Mouse (Mus musculus): ENCODE results near the gene Kalrn.

The Kalrn gene

DNA sequence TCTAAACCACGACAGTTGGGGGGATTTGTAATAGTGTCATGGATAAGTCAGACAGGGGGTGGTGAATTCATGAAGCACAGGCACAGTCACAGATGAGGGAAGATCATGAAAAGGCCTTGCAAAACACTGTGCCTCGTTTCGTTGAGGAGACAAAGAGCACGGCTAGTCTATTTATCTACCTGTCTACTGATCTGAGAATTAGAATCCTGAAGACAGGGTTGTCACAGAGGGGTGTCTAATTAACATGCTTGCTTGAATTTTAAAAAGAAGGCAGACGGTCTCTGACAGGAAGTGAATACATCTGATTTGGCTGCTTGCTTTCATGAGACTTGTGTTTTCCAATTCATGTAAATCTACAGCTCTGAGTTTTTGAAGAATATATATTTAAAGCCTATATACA, 52.3 kb downstream of the Kalrn start:
- in situ Hi-C loops (cut with MboI; ENCODE audit: low pct_unique_long_range_greater_than_20kb in 1 of 2, low sequenced_read_pairs in 2 of 2, unreplicated experiment in 1 of 2): no loop called here

DNA sequence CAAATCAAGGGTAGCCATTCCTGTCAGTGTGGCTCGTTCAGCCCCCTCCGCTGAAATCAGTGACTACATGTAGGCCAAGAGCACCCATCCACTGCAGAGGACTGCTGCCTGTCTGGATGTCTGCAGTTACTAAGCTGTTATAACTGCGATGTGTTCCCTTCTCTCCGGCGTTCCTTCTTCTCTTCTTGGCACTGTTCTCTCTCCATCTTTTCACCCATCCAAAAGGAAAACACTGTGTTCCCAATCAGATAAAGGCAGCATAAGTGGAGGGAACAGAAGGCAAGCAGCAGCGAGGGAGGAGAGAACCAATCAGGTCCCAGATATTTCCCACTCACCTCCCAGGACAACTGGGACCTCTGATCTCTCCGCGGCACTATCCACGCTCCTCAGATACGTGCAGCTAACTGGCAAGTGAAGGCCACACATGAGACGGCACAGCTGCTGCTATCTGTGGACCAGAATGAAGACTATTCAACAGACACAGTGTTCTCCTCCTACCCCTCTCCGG, 56.4 kb downstream of the Kalrn start:
- in situ Hi-C loops (cut with MboI; ENCODE audit: low pct_unique_long_range_greater_than_20kb in 1 of 2, low sequenced_read_pairs in 2 of 2, unreplicated experiment in 1 of 2): no loop called here

DNA sequence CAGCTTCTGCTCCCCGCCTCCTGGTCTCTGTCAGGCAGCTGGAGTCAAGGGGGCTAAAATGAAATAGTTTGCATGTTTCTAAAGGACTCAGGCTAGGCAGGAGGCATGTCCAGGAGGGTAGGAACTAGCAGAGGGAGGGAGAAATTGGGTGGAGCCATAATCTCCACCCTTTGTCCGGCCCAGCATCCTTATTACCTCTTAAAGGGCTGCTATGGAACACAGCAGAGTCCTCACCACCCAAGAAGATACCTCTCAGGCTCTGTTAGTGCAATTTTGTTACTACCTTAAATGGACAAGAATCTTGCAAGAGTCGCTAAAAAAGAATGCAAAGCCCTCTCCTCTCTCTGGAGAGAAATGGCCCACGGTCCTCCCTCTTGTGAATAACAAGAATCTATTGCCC, 57.8 kb downstream of the Kalrn start:
- in situ Hi-C loops (cut with MboI; ENCODE audit: low pct_unique_long_range_greater_than_20kb in 1 of 2, low sequenced_read_pairs in 2 of 2, unreplicated experiment in 1 of 2): no loop called here

DNA sequence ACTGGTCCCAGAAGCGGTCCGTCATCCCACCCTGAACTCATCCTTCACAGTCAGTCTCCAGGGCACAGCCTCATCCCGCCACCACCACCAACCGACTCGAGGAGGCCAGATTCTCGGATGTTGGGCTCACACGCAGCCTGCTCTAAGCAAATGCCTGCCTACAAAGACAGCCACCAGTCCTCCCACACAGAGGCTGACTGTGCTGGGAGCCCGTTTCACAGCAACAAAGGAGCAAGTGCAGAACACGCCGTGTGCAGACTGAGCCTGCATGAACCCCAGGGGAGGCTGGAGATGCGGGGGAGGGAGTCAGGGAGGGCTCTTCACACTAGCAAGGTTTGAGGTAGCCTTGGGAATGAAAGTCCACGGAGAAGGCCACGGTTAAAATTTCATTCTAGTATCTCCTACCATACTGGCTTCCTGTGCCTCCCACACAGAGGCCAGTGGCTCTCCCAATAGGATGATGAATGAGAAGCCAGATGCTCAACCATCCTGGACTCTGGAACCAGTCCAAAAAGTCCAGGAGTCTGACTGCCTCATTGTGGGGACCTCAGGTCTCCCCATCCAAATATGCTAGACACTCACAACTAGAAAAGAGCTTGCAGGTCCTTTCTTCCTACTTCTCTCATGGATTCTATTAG, 59.3 kb downstream of the Kalrn start:
- in situ Hi-C loops (cut with MboI; ENCODE audit: low pct_unique_long_range_greater_than_20kb in 1 of 2, low sequenced_read_pairs in 2 of 2, unreplicated experiment in 1 of 2): no loop called here

DNA sequence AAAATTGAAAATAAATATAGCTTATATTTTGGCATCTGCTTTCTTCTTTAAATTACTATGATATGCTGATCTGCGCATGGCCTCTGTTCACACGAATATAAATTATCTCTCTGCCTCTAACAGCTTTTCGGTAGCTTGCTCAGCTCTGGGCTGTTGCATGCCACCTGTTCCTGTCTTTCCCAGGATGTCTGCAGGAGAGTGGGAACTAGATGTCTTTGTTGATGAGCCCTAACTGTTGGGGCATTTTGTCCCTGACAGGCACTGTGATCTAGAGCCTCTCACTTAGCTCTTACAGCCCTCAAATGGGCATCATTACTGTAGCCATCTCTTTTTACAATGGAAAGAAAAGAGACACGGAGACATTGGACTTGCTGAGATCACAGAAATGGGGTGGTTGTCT, 61.0 kb downstream of the Kalrn start:
- in situ Hi-C loops (cut with MboI; ENCODE audit: low pct_unique_long_range_greater_than_20kb in 1 of 2, low sequenced_read_pairs in 2 of 2, unreplicated experiment in 1 of 2): no loop called here

DNA sequence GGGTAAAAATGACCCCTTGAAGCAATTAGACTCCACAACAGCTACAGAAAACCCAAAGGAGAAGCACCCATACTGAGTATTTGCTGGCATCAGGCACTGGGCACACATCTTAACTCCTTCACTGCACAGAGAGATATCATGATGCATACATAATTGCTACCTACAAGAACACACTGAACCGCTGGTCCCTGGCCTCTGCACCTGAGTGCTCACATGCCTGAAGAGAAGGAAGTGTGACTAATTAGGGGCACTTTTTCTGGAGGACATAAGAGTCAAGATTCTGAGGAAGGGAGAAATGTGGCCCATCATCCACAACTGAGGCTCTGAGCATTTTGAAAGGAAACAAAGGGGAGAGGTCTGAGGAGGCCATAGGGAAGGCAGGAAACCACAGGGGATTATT, 65.2 kb downstream of the Kalrn start:
- in situ Hi-C loops (cut with MboI; ENCODE audit: low pct_unique_long_range_greater_than_20kb in 1 of 2, low sequenced_read_pairs in 2 of 2, unreplicated experiment in 1 of 2): no loop called here

DNA sequence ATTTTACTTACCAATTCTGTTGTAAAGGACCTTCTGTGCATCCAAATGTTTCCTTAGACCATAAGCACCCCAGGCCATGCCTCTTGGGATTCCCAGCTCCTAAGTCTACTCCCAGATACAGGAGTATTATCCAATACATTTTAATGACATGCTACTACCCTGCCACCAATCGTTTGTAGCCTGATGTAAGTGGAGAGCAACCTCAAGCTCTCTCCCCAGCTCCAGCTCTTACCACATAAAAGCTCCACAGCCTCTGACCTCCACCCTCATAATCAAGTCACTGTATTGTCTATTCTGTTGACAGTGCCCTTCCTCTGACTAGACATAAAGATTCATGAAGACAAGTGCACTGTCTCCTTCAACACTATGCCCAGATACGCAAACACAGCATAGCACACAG, 67.3 kb downstream of the Kalrn start:
- in situ Hi-C loops (cut with MboI; ENCODE audit: low pct_unique_long_range_greater_than_20kb in 1 of 2, low sequenced_read_pairs in 2 of 2, unreplicated experiment in 1 of 2): no loop called here

DNA sequence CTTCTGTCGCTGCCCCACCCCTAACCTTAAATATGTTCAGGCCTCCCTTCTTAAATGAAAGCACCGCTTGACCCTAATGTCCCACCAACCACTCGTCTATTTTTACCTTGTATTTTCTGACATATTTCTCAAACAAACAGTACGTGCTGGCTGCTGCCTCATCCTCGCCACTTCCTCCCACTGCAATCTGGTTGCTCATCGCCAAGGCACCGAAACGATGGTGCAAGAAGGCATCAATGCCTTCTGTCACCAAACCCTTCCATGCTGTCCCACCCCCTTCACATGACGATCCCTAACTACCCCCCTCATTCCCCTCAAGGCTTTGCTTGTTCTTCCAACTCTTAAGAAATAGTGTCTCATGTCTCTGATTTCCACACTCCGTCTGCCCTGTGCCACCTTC, 69.1 kb downstream of the Kalrn start:
- in situ Hi-C loops (cut with MboI; ENCODE audit: low pct_unique_long_range_greater_than_20kb in 1 of 2, low sequenced_read_pairs in 2 of 2, unreplicated experiment in 1 of 2): no loop called here

DNA sequence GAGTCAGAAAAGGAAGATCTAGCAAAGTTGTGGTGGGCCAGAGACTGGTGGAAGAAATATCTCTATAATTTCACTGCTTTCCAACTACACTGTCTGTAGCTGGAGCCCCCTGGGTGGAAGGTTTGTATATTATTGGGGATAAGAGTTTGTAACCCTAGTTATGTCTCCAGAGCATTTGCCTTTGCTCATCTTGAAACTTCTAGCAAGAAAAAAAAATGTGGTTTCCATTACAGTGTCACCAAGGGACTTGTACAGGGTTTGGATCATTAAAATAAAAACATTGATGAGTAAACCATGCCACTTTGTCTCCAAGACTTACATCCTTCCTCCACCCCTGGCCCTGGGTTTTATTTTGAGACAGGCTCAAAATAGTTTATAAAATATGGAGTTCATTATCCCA, 71.2 kb downstream of the Kalrn start:
- in situ Hi-C loops (cut with MboI; ENCODE audit: low pct_unique_long_range_greater_than_20kb in 1 of 2, low sequenced_read_pairs in 2 of 2, unreplicated experiment in 1 of 2): no loop called here

DNA sequence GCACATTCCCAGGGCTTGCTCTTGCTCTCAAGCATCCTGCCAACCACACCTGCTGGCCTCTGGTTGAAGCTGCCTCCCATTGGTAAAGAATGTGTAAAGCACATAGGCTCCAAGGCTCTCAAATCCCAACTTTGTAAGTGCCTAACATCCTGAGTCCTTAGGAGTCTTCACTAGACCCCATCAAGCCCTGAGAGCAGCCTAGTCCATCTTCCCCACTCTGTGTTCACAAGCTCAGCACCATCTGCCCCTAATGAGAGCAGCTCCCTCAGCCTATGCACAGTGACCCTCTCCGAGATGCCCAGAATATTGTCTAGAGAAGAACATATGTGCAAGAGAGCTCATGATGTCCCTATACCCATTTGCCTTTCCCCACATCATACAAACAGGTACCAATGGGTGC, 78.6 kb downstream of the Kalrn start:
- in situ Hi-C loops (cut with MboI; ENCODE audit: low pct_unique_long_range_greater_than_20kb in 1 of 2, low sequenced_read_pairs in 2 of 2, unreplicated experiment in 1 of 2): no loop called here

DNA sequence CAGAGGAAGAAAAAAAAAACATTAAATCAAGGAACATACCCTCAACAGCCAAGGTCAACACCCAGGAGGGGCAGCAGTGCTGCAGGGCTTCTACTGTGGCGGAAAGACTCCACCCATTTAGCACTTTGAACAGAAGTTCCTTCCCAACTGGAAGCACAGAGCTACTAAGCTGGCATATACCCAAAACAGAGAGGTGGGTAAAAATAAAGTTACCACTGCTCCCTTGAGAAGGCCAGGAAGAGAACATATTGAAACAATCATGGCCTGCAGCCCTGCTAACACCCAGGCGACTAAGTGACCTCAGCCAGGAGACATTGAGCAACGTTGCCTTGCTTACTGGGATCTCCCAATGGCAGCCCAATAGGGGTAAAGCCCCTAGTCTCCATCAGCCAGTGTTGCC, 79.4 kb downstream of the Kalrn start:
- in situ Hi-C loops (cut with MboI; ENCODE audit: low pct_unique_long_range_greater_than_20kb in 1 of 2, low sequenced_read_pairs in 2 of 2, unreplicated experiment in 1 of 2): no loop called here

DNA sequence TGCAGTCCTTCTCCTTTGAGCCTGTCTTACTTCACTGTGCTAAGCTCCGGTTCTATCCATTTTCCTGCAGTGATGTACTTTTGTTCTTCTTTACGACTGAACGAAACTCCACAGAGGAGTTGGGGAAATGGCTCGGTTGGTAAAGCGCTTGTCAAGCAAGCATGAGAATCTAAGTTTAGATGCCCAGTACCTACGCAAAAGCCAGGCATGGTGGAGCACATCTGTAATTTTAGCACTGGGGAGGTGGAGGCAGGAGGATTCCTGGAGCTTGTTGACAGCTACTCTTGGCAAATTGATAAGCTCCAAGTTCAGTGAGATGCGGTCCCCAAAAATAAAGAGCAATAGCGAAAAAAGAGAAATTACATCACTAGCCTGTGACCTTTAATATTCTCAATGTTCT, 82.1 kb downstream of the Kalrn start:
- in situ Hi-C loops (cut with MboI; ENCODE audit: low pct_unique_long_range_greater_than_20kb in 1 of 2, low sequenced_read_pairs in 2 of 2, unreplicated experiment in 1 of 2): no loop called here

DNA sequence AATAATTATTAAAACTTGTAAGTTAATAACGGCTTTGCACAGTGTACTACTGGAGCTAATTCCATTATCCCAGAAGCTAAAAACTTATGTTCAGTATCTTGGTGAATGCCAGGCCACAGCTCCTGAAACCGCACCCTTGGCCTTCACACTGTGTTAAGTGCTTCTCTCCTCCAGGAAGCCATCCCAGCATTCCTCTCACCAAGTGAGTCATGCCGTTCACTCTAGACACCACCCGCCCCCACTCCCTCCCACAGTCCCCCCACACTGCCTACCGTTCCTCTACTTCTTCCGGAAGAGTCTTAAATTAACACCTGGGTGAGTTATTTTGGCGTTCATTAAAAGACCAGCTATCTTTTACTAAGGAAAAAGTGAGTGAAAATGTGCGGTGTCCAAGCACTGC, 82.8 kb downstream of the Kalrn start:
- in situ Hi-C loops (cut with MboI; ENCODE audit: low pct_unique_long_range_greater_than_20kb in 1 of 2, low sequenced_read_pairs in 2 of 2, unreplicated experiment in 1 of 2): no loop called here

DNA sequence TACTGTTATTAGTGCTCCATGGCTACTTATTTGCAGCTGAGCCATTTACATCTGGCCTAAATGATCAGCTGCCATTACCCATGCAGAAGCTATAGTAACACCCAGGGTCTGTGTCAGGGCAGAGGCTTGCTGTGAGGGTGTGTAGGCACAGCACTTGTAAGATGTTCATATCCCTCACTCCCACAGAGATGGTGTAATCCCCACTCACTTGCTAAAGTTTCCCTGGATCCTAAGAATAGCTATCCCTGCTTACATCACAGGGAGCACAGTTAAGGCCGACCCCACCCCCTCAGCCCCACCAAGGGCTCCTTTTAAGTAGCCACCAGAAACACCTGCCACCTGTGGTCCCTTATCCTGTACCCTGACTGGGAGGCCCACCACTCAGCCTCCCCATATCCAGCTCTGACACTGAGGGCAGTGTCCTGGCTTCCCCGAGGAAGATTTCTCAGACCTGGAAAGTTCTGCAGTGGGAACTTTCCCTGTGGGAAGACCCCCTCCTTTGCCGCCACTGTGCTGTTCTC, 83.5 kb downstream of the Kalrn start:
- in situ Hi-C loops (cut with MboI; ENCODE audit: low pct_unique_long_range_greater_than_20kb in 1 of 2, low sequenced_read_pairs in 2 of 2, unreplicated experiment in 1 of 2): no loop called here

DNA sequence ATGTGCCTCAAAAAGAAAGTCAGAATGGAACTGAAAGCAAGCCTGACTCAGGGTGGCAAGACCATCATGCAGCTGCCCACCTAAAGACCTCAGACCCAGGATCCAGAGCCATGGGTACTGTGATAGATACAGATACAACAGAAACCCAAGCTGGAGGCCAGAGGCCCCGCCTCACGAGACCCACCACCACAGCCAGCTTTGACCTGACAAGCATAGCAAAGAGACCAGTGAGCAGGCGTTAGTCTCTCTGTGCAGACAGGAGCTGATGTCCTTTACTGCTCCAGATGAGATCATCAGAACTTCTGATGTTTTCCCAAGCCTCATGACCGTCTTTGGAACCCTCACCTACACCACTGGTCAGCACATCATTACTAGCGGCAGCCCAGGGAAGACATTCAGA, 85.5 kb downstream of the Kalrn start:
- in situ Hi-C loops (cut with MboI; ENCODE audit: low pct_unique_long_range_greater_than_20kb in 1 of 2, low sequenced_read_pairs in 2 of 2, unreplicated experiment in 1 of 2): no loop called here

DNA sequence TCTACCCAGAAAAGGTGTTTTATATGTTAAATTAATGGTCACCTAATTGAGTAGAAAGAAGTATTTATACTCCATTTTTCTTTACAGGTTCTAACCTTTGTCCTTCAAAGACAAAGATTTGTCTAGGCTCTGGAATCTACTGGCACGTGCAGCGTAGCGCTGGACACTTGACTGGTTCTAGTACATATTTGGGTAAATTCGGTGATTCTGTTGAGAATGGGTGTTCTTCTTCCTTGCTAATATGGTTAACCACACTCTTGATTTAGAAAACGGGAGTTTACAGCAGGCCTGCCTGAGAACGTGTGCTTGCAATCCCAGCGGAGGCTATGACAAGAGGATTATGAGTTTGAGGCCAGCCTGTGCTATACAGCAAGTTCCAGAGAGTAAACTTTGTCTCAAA, 86.1 kb downstream of the Kalrn start:
- in situ Hi-C loops (cut with MboI; ENCODE audit: low pct_unique_long_range_greater_than_20kb in 1 of 2, low sequenced_read_pairs in 2 of 2, unreplicated experiment in 1 of 2): no loop called here

DNA sequence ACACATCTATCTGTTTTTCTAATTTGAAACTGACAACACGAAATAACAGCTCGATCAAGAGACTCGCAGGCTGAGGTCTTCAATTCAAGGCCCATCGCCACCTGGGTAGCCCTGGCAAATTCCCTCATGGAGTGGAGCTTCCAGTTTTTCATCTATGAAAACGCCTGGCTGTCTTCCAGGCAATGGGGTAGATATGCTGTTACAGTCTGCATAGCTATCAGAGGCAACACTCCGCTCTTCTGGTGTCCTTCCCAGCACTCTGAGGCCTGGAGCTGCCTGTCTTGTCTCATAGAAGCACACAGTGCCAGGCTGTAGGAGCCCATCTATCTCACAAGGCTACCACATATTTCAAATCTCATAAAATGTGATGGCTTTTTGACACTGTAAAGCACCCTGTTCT, 87.8 kb downstream of the Kalrn start:
- in situ Hi-C loops (cut with MboI; ENCODE audit: low pct_unique_long_range_greater_than_20kb in 1 of 2, low sequenced_read_pairs in 2 of 2, unreplicated experiment in 1 of 2): no loop called here

DNA sequence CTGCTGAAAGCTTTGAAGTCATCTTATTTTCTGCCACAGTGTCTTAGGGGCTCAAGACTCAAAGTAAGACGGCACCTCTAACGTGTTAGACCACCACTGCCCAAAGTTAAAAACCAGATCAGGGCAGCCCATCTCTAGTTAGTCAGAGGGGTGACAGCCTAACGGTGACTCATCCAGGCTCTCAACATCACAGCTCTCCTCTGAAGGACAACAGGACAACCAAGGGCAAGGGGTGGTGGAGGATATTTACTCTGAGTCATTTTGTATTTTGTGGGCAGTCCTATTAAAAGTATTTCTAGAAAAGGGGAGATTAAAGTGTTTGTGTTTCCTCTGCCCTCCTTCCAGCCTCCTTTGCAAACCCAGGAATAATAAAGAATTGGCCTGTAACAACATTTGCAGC, 88.4 kb downstream of the Kalrn start:
- in situ Hi-C loops (cut with MboI; ENCODE audit: low pct_unique_long_range_greater_than_20kb in 1 of 2, low sequenced_read_pairs in 2 of 2, unreplicated experiment in 1 of 2): no loop called here

DNA sequence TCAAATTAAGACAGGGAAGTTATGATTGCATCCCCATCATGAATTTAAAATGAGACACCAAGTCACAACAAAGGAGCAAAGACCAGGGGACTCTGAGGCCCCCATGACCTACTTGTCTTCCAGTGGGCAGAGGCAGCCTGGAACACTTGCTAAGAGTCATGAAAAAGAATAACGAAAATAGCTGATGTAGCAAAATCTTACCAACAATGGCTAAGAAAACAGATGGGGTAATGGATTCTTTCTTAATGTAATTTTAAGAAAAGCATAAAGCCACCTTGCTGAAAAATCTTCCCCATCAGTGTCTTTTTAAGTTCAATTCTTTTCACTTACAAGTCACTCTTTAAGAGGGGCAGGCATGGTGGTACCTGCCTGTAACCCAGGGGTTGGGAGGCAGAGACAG, 89.1 kb downstream of the Kalrn start:
- in situ Hi-C loops (cut with MboI; ENCODE audit: low pct_unique_long_range_greater_than_20kb in 1 of 2, low sequenced_read_pairs in 2 of 2, unreplicated experiment in 1 of 2): no loop called here

DNA sequence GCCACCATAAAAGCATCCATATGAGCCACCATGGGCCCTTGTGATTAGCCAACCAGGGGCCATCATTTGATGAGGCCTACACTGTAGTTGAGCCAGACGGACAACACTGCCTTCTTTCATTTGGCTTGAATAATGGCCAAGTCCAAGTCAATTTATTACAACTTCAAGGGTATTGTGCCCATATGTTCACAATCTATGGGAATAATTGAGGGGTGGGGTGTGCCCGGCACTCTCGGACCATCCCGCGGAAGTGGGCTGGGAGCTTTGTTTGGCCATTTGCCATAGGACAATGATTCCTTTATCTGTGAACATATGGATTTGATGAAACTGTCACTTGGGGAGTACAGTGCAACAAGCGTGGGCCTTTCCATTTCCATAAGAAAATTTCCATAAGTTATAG, 89.6 kb downstream of the Kalrn start:
- in situ Hi-C loops (cut with MboI; ENCODE audit: low pct_unique_long_range_greater_than_20kb in 1 of 2, low sequenced_read_pairs in 2 of 2, unreplicated experiment in 1 of 2): no loop called here

DNA sequence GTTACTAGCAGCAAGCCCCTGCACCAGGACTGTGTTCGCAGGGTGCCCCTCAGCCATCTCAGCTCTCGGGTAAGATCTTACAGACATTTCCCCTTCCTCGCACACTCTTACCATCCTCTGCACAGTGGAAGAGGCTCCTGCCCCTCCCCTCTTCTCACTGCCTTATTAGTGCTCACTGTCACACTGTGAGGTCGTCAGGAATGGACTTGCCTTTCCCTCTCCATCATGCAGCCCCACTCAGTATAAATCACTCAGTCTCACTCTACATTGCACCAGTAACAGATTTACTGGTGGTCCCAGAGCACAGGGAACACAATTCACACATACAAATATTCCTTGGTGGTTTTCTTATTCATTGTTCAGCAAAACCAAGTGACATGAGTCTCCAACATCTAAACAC, 98.6 kb downstream of the Kalrn start:
- in situ Hi-C loops (cut with MboI; ENCODE audit: low pct_unique_long_range_greater_than_20kb in 1 of 2, low sequenced_read_pairs in 2 of 2, unreplicated experiment in 1 of 2): no loop called here

Data from mouse embryonic stem cell (cell line).